Mouse (Mus musculus): ENCODE results near the gene Cdr2l. TPM values are rescaled to one million over a fixed set of nuclear protein-coding genes. Genes with fewer than 3 reads are reported as not detected.

Cdr2l gene
- total and polyA plus RNA-seq, 2 experiments = 1.4 to 2.7 TPM

GRCm38 (mm10) chr11:115432814-115433213 is 51.1 kb downstream of the Cdr2l start:
- no peak overlapping the region for H3K9ac ChIP-seq (ENCODE audit: low read depth, low read length)
- no peak overlapping the region for H3K4me3 ChIP-seq (ENCODE audit: insufficient read depth, low read depth, low read length)
- peaks cover 12% of the 10 kb centered on the region; the same call in 1 of the 2 replicates for H3K36me3 ChIP-seq (ENCODE audit: control insufficient read depth, insufficient read depth, low read length)
- H3K27me3 ChIP-seq (ENCODE audit: control insufficient read depth, insufficient read depth, low read length) = no peaks in the 10 kb centered on the region
- DNase-seq (ENCODE audit: extremely low read depth, low read depth, low spot score) = peak; percentile 99
- H3K79me2 ChIP-seq (ENCODE audit: control insufficient read depth, insufficient read depth, low read length) = no peaks in the 10 kb centered on the region
- 21% methylated on average over 4 of the region's 4 CpGs for WGBS
- peak overlapping the region; percentile 79 for H3K27ac ChIP-seq (replicated peaks; ENCODE audit: insufficient read depth, low read depth, low read length)
- no peak for TF ChIP-seq POLR2A (IDR thresholded peaks at IDR 0.05; ENCODE audit: extremely low read depth, insufficient read depth, low read length)
- TF ChIP-seq CTCF (IDR thresholded peaks at IDR 0.05; ENCODE audit: low read depth, low read length) = no peak
- H3K4me1 ChIP-seq (ENCODE audit: control insufficient read depth, insufficient read depth, low read length) = peaks cover 43% of the 10 kb centered on the region

- Histone ChIP-seq H3K4me1 (ENCODE audit: control insufficient read depth, insufficient read depth, low read length) (peaks cover 42% of the 10 kb centered on the region), H3K9ac (ENCODE audit: low read depth, low read length) (peak overlapping the region; percentile 21; the same call in 1 of the 2 replicates), H3K79me2 (ENCODE audit: control insufficient read depth, insufficient read depth, low read length) (no peaks in the 10 kb centered on the region), H3K27ac (replicated peaks; ENCODE audit: insufficient read depth, low read depth, low read length) (peak overlapping the region; percentile 79), H3K36me3 (ENCODE audit: control insufficient read depth, insufficient read depth, low read length) (peaks cover 12% of the 10 kb centered on the region; the same call in 1 of the 2 replicates), H3K4me3 (ENCODE audit: insufficient read depth, low read depth, low read length) (no peak overlapping the region), H3K27me3 (ENCODE audit: control insufficient read depth, insufficient read depth, low read length) (no peaks in the 10 kb centered on the region)
- TF ChIP-seq CTCF (IDR thresholded peaks at IDR 0.05; ENCODE audit: low read depth, low read length) = no peak
- no peak for TF ChIP-seq POLR2A (IDR thresholded peaks at IDR 0.05; ENCODE audit: extremely low read depth, insufficient read depth, low read length)
- peak; percentile 32 for DNase-seq (ENCODE audit: extremely low read depth, low read depth, low spot score)
- 52% methylated on average over 6 of the region's 6 CpGs for WGBS
Observed at GRCm38 (mm10) chr11:115433342-115433741, 51.6 kb downstream of the Cdr2l start.

DNA sequence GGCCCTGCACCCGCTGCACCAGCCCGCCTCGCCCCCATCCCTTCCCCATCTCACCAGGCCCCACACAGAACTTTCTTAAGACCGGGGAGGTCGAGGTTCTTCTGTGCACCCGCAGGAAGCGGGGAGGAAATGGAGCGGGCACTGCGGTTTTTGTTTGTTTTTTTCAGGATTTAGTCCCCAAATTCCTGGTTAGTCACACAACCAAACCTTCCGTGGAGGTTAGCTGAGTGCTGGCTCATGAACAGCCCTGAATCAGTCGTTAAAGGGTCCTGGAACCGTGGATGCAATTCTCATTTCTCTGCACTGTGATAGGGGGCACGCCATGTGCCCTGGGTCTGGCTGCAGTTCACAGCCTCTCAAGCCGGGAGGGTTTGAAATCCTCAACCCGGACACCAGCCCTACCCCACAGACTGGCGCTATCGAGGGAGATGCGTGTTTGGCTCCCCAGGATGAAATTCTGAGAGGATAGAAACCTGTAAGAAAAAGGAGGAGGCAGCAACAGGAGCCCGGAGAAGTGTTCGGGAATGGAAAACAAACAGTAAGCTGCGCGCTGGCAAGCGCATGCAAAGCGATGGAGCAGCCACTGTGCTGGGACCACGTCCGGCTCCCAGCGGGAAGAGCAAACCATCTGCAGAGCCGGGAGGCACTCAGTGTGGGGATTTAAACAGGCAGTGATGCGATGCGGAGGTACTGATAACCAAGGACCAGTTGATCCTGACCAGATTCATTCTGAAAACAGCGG is 54.1 kb downstream of the Cdr2l start:
- TF ChIP-seq CTCF (IDR thresholded peaks at IDR 0.05; ENCODE audit: low read depth, low read length) (no peak), POLR2A (IDR thresholded peaks at IDR 0.05; ENCODE audit: extremely low read depth, insufficient read depth, low read length) (no peak)
- Histone ChIP-seq H3K27me3 (ENCODE audit: control insufficient read depth, insufficient read depth, low read length) (no peaks in the 10 kb centered on the region), H3K4me3 (ENCODE audit: insufficient read depth, low read depth, low read length) (peak overlapping the region; percentile 18; the same call in 1 of the 2 replicates), H3K36me3 (ENCODE audit: control insufficient read depth, insufficient read depth, low read length) (no peaks in the 10 kb centered on the region; the same call in 1 of the 2 replicates), H3K9ac (ENCODE audit: low read depth, low read length) (peak overlapping the region; percentile 56), H3K4me1 (ENCODE audit: control insufficient read depth, insufficient read depth, low read length) (peaks cover 42% of the 10 kb centered on the region), H3K27ac (replicated peaks; ENCODE audit: insufficient read depth, low read depth, low read length) (no peak overlapping the region), H3K79me2 (ENCODE audit: control insufficient read depth, insufficient read depth, low read length) (no peaks in the 10 kb centered on the region)
- 7% methylated on average over 31 of the region's 31 CpGs for WGBS
- peak; percentile 34 for DNase-seq (ENCODE audit: extremely low read depth, low read depth, low spot score)

GRCm38 (mm10) chr11:115437571-115438122 is 55.9 kb downstream of the Cdr2l start:
- Histone ChIP-seq H3K36me3 (ENCODE audit: control insufficient read depth, insufficient read depth, low read length) (no peaks in the 10 kb centered on the region), H3K27me3 (ENCODE audit: control insufficient read depth, insufficient read depth, low read length) (no peaks in the 10 kb centered on the region), H3K4me3 (ENCODE audit: insufficient read depth, low read depth, low read length) (no peak overlapping the region), H3K4me1 (ENCODE audit: control insufficient read depth, insufficient read depth, low read length) (peaks cover 36% of the 10 kb centered on the region), H3K9ac (ENCODE audit: low read depth, low read length) (no peak overlapping the region), H3K27ac (replicated peaks; ENCODE audit: insufficient read depth, low read depth, low read length) (no peak overlapping the region), H3K79me2 (ENCODE audit: control insufficient read depth, insufficient read depth, low read length) (no peaks in the 10 kb centered on the region)
- TF ChIP-seq POLR2A (IDR thresholded peaks at IDR 0.05; ENCODE audit: extremely low read depth, insufficient read depth, low read length) (no peak), CTCF (IDR thresholded peaks at IDR 0.05; ENCODE audit: low read depth, low read length) (no peak)
- peak; percentile 64 for DNase-seq (ENCODE audit: extremely low read depth, low read depth, low spot score)
- WGBS = 34% methylated on average over 5 of the region's 5 CpGs

DNA sequence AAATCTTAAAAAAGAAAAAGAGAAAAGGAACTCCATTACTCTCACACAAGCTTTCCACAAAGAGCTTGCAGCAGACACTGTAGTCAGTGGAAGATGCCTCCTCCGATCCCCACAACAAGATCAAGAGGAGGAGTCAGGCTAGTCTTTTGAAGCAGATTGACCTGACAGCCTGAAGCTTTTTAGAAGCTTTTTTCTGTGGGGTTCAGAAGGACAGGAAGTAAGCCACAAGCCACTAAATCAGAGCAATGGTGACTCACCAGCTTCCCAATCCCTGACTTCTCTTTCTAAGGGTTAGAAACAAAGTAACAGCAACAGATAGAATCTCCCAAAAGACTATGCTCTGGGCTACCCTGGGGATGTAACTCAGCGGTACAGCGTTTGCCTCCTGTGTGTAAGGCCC is 57.6 kb downstream of the Cdr2l start:
- Histone ChIP-seq H3K9ac (ENCODE audit: low read depth, low read length) (no peak overlapping the region), H3K36me3 (ENCODE audit: control insufficient read depth, insufficient read depth, low read length) (no peaks in the 10 kb centered on the region), H3K4me3 (ENCODE audit: insufficient read depth, low read depth, low read length) (no peak overlapping the region), H3K27ac (replicated peaks; ENCODE audit: insufficient read depth, low read depth, low read length) (no peak overlapping the region), H3K4me1 (ENCODE audit: control insufficient read depth, insufficient read depth, low read length) (peaks cover 28% of the 10 kb centered on the region), H3K27me3 (ENCODE audit: control insufficient read depth, insufficient read depth, low read length) (no peaks in the 10 kb centered on the region), H3K79me2 (ENCODE audit: control insufficient read depth, insufficient read depth, low read length) (no peaks in the 10 kb centered on the region)
- no peak for DNase-seq (ENCODE audit: extremely low read depth, low read depth, low spot score)
- TF ChIP-seq POLR2A (IDR thresholded peaks at IDR 0.05; ENCODE audit: extremely low read depth, insufficient read depth, low read length) = no peak
- no peak for TF ChIP-seq CTCF (IDR thresholded peaks at IDR 0.05; ENCODE audit: low read depth, low read length)
- WGBS = 86% methylated on average over 3 of the region's 3 CpGs
